Mouse (Mus musculus) embryonic fibroblast, embryonic 13.5 days (primary cell): ENCODE results near the gene Htra3. TPM values are rescaled to one million over a fixed set of nuclear protein-coding genes. Genes with fewer than 3 reads are reported as not detected.

Experiments
- H3K27ac ChIP-seq: 2 replicates; pipeline ENCODE4 v1.5.1; 2012; ENCODE audit warnings: low read length, control low read depth, inconsistent platforms; ENCODE audit not compliant: insufficient read depth
- H3K4me1 ChIP-seq: 2 replicates; pipeline ENCODE4 v1.6.1; 2011; ENCODE audit warnings: low read length; ENCODE audit not compliant: control insufficient read depth, insufficient read depth
- H3K4me3 ChIP-seq: 2 replicates; pipeline ENCODE4 v1.5.1; 2011; ENCODE audit warnings: mild to moderate bottlenecking, control low read depth, low read length; ENCODE audit not compliant: insufficient read depth
- CTCF ChIP-seq: IDR thresholded peaks from 2 replicates; pipeline ENCODE4 v1.5.1; 2011; ENCODE audit warnings: mild to moderate bottlenecking, control low read depth, low read length, moderate library complexity, borderline replicate concordance; ENCODE audit not compliant: insufficient read depth
- POLR2A ChIP-seq: IDR thresholded peaks from 2 replicates; pipeline ENCODE4 v1.6.1; 2011; ENCODE audit warnings: low read depth, mild to moderate bottlenecking, control low read depth, low read length, moderate library complexity
- polyA plus RNA-seq: library from polyadenylated mRNA; stranded (reverse); fragments of >200 nt; gene quantifications from 2 replicates; pipeline ENCODE4 v1.2.4, GENCODE M21; 2011; ENCODE audit warnings: low read depth; ENCODE audit not compliant: missing spikeins, insufficient read length

Gene Htra3
- polyA plus RNA-seq, 1 experiment: 19.2 TPM

GRCm38 (mm10) chr5:35624751-35625239 is 54.8 kb downstream of the Htra3 start:
- no peak for TF ChIP-seq POLR2A
- TF ChIP-seq CTCF: no peak
- Histone ChIP-seq H3K4me3 (no peak overlapping the region), H3K4me1 (no peaks in the 10 kb centered on the region), H3K27ac (no peak overlapping the region)

GRCm38 (mm10) chr5:35623831-35624230 is 55.8 kb downstream of the Htra3 start:
- no peak overlapping the region for H3K27ac ChIP-seq
- H3K4me3 ChIP-seq: no peak overlapping the region
- TF ChIP-seq POLR2A: no peak
- TF ChIP-seq CTCF: no peak
- H3K4me1 ChIP-seq: no peaks in the 10 kb centered on the region

GRCm38 (mm10) chr5:35621114-35621513 is 58.5 kb downstream of the Htra3 start:
- H3K4me1 ChIP-seq: peaks cover 6% of the 10 kb centered on the region; the same call in 1 of the 2 replicates
- TF ChIP-seq POLR2A (no peak), CTCF (no peak)
- no peak overlapping the region for H3K27ac ChIP-seq
- H3K4me3 ChIP-seq: no peak overlapping the region

GRCm38 (mm10) chr5:35616943-35617342 is 62.6 kb downstream of the Htra3 start:
- Histone ChIP-seq H3K27ac (peak overlapping the region; percentile 63), H3K4me1 (peaks cover 6% of the 10 kb centered on the region; the same call in 1 of the 2 replicates), H3K4me3 (no peak overlapping the region)
- TF ChIP-seq POLR2A: no peak
- TF ChIP-seq CTCF: no peak

GRCm38 (mm10) chr5:35612722-35613121 is 66.9 kb downstream of the Htra3 start:
- peaks cover 11% of the 10 kb centered on the region for H3K4me1 ChIP-seq
- H3K27ac ChIP-seq: no peak overlapping the region
- TF ChIP-seq CTCF (no peak), POLR2A (no peak)
- no peak overlapping the region for H3K4me3 ChIP-seq

GRCm38 (mm10) chr5:35611900-35612299 is 67.7 kb downstream of the Htra3 start:
- no peak overlapping the region for H3K4me3 ChIP-seq
- TF ChIP-seq CTCF: no peak
- no peak for TF ChIP-seq POLR2A
- no peak overlapping the region for H3K27ac ChIP-seq
- H3K4me1 ChIP-seq: peaks cover 7% of the 10 kb centered on the region

GRCm38 (mm10) chr5:35611170-35611569 is 68.4 kb downstream of the Htra3 start:
- Histone ChIP-seq H3K27ac (no peak overlapping the region), H3K4me3 (no peak overlapping the region), H3K4me1 (peaks cover 7% of the 10 kb centered on the region)
- TF ChIP-seq POLR2A (no peak), CTCF (no peak)

GRCm38 (mm10) chr5:35610381-35610780 is 69.2 kb downstream of the Htra3 start:
- no peak overlapping the region for H3K27ac ChIP-seq

GRCm38 (mm10) chr5:35609971-35610370 is 69.6 kb downstream of the Htra3 start:
- no peak overlapping the region for H3K27ac ChIP-seq
- no peak overlapping the region for H3K4me3 ChIP-seq
- TF ChIP-seq POLR2A (no peak), CTCF (no peak)
- peaks cover 7% of the 10 kb centered on the region for H3K4me1 ChIP-seq

More at GRCm38 (mm10) chr5:35610381-35610780, 69.2 kb downstream of the Htra3 start:
- H3K4me1 ChIP-seq: peaks cover 7% of the 10 kb centered on the region
- no peak overlapping the region for H3K4me3 ChIP-seq
- TF ChIP-seq POLR2A (no peak), CTCF (no peak)

- no peak overlapping the region for H3K27ac ChIP-seq
- H3K4me1 ChIP-seq: peaks cover 7% of the 10 kb centered on the region
- TF ChIP-seq CTCF (no peak), POLR2A (no peak)
- no peak overlapping the region for H3K4me3 ChIP-seq
Observed at GRCm38 (mm10) chr5:35609381-35609780, 70.2 kb downstream of the Htra3 start.
